Mouse (Mus musculus): ENCODE measurements around the gene Rapgef4.

Rapgef4 gene

GRCm38 (mm10) chr2:72201506-72201905 is 220.5 kb downstream of the Rapgef4 start:
- no peak for DNase-seq

DNA sequence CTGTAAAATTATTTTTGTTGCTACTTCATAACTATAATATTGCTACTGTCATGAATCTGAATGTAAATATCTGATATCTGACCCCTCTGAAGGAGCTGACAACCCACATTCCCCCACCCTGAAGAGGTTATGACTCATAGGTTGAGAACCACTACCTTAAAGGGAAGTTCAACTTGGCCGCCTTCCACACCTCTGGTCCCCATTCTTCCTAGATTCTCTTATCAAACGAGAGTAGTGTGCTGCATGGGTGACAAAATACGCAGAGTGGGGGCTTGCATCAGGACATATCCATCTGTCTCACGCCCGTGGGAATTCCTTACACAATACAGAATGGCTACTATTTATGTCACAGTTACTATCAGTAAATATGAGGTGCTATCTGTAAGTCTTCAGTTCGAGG is 221.2 kb downstream of the Rapgef4 start:
- DNase-seq: no peak

DNA sequence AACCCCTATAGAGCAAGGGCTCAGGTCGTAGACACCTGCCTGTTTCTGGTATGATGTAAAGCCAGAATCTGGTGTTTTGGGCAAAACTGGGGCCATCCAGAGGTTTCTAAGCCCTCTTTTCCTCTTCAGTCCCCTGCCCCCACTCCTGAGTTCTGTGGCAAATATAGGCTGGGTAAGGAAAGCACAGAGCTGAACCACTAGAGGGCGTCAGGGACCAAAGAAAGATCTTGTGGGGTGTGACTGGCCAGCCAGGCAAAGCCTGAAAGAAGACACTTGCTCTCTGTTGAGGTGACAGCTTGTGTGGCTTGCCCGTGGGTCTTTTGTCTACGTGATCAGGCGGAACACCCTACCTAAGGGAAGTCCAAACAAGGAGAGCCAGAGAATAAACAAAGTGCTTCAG is 222.6 kb downstream of the Rapgef4 start:
- DNase-seq: peak; percentile 73

GRCm38 (mm10) chr2:72205869-72206268 is 224.8 kb downstream of the Rapgef4 start:
- DNase-seq: peak; percentile 46

DNA sequence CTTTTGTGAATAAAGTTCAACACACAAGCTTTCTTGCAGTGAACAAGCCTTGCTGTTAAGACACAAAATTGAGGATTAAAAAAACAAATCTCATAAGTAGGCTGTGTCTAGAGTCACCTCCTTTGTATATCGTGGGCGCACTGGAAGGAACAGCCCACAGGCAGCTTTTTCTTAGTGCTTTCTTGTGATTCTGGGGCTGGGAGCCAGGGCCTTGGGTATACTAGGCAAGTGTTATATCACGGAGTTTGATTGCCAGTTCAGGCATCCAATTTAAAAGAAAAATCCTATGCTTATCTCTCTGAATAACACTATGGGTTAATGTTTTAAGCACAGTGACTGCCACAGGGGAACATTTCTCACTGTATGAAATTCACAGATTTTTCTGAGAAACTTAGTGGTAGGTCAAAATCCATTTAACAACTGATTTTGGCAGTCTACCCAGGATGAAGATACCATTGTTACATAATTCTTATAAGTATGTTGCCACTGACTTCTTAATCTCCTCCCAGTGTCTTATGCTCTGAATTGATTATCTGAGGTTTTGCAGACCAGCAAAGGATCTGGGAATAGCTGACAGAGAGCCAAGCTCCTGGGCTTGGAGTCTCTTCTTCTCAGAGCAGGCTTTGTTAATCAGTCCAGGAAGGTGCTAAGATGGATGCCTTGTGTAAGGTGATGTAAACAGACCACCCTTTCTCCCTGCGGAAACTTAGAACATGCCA is 225.6 kb downstream of the Rapgef4 start:
- no peak for DNase-seq

DNA sequence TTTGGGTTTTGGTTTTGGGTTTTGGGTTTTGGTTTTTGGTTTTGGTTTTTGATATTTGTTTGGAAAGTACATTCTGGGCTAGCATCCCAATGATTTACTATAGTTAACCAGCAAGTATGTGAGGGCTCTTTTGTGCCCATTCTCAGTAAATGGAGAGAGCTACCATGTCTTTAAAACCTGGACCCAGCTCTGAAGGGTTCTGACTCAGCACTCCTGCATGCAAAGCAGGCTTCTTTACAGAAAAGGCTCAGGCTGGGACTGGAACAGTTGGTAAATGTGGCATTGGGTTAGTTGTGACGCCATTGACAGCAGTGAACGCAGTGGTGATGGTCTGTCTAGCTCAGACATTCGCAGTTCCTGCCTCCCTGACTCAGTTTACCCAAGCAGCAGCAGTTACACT is 236.3 kb downstream of the Rapgef4 start:
- DNase-seq: no peak

DNA sequence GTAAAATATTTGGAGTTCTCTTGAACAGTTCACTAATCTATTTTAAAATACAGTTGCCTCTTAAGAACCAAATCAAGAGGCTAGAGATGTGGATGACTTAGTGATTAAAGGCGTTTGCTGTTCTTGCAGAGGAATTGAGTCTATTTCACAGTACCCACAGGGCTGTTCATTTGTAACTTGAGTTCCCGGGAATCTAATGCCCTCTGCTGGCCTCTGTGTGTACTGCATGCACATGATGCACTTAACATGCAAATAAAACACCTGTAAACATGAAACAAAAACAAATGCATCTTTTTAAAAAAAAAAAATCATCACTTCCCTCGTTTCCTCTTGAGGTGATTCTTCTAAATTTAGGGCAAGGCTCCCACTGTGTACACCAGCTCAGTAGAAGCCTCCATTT is 238.9 kb downstream of the Rapgef4 start:
- DNase-seq: peak; percentile 60

GRCm38 (mm10) chr2:72221283-72221682 is 240.2 kb downstream of the Rapgef4 start:
- DNase-seq: no peak

GRCm38 (mm10) chr2:72221706-72222105 is 240.7 kb downstream of the Rapgef4 start:
- DNase-seq: no peak

GRCm38 (mm10) chr2:72222276-72222675 is 241.2 kb downstream of the Rapgef4 start:
- DNase-seq: no peak

DNA sequence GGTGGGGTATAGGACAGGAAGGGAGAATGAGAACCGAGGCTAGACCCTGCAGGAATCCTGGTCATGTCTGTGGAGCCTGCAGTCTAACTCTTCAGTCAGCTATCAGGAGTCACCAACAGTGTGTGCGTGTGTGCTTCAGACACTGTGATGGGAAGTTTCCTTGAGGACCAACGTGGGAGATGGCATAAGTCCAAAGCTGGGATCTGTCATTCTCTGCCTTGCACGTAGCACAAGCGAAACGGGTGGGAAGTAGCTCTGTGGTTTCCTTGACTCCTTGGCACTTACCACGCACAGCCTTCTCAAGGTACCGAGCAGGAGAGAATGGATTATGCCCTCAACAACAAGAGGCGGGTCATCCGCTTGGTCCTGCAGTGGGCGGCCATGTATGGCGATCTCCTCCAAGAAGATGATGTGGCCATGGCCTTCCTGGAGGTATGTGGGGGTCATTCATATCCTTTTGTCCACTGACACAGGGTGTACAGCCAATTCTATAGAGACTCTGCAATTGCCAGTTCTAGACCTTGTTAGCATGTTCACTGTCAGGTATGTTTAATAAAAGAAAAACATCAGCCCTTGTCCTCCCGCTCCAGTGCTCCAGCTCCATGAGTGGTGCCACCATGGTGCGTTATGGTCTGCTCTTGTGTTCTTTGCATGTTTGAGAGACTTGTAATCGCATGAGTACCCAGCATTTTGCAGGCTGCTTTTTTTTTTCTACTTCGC is 241.9 kb downstream of the Rapgef4 start:
- DNase-seq: no peak

- no peak for DNase-seq
These were observed 242.4 kb downstream of the Rapgef4 start for GRCm38 (mm10) chr2:72223479-72223878.

GRCm38 (mm10) chr2:72226006-72226405 is 245.0 kb downstream of the Rapgef4 start:
- no peak for DNase-seq

DNA sequence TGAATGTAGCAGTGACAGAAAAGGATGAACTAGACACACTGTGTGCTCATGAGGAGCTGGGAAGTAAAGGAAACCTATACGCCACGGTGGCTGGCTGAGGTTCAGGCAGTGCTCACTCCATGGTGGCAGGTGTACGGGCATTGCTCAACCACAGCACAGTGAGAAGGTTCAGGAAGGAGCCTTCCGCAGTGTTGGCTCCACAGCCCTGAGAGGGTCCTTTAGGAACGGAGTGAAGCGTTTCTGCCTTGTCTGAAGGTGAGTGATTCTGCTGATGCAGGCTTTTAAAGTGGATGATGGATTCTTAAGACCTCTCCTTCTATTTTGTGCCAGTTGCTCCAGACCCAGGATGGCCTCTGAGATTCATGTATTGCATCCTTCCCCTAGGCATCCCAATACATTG is 246.4 kb downstream of the Rapgef4 start:
- no peak for DNase-seq

DNA sequence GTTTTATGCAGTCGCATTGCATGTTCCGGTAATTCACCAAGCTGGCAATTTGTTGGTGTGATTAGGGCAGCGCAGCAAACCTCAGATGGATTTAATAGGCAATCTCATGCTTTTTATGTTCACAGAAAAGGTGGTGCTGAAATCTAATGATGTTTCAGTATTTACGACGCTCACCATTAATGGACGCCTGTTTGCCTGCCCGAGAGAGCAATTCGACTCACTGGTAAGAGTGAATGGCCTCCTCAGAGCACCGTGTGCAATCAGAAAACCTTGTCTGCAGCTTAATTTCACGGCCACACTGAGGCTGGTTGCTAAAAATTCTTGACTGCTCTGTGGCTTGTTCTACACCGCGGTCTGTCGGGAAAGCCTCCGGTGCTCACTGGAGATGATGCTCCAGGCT is 247.8 kb downstream of the Rapgef4 start:
- DNase-seq: no peak

- DNase-seq: no peak
These were observed 249.5 kb downstream of the Rapgef4 start for GRCm38 (mm10) chr2:72230545-72230944.

DNA sequence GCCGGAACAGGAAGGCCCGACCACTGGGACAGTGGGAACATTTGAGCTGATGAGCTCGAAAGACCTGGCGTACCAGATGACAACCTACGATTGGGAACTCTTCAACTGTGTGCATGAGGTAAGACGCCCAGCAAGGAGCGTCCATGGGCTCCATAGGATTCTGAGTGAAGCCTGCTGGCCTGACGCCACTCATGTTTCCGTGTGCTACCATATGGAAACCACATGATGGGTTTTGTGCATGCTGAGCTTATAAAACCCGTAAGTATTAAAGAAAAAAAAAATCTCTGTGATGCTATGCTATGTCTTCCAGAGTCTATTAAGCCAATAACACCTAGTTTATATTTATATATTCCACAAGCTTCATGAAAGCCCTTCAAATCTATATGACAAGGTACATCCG is 253.0 kb downstream of the Rapgef4 start:
- no peak for DNase-seq

DNA sequence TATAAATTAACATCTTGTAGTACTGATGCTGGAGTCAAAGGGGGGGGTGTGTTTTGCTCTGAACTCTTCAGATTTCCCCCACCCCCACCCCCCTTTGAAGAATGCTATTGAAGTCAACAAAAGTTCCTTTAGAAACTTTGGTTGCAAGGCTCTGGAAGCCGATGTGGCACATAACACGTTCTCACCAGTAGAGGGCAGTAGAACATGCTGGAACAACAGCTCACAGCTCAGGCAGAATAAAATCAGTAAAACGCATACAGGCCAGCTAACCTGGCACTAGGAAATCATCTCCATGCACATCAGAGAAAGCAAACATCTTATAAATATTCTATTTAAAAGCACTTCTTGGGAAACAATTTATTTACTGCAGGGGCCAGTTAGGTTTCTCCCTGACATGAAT is 253.9 kb downstream of the Rapgef4 start:
- DNase-seq: peak; percentile 83

DNA sequence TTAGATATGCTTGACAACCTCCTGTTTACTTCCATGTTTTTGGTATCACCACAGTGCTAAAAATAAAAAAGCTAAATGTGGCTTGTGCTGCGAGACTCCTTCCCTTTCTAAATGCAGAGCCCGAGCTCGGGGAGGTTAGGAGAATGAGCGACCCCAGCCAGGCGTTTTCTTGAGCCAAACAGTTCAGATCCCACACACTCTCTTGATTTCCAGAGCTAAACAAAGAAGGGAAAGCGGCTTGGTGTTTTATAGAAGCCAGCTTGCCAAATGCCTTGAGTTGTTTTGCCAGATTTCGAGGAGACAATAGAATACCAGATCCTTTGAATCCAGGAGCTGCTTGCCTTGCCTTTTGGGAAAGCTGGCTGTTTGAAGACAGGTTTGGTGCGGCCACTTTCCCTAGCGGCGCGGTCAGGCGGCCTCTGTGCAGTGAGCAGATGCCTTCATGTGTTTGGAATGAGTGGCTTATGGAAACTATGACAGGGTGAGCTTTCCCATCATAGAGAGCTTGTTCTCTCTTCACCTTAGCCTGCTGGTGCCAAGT is 254.4 kb downstream of the Rapgef4 start:
- peak; percentile 38 for DNase-seq

GRCm38 (mm10) chr2:72238421-72238820 is 257.4 kb downstream of the Rapgef4 start:
- DNase-seq: no peak

DNA sequence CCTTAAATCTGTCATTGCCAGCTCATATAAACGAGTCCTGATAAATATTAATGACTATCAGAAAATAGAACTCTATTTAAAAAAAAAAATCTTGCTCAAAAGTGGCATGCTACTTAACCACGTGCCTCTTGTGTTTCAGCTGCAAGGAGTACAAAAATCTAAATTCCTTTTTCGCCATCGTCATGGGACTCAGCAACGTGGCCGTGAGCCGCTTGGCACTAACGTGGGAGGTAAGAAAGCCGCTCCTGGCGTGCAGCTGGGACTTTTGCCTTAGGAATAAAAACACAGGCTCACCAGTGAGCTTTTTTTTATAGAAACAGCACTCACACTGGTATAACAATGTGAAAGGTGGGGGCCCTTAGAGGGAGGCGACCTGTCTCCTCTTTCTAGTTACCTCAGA is 257.9 kb downstream of the Rapgef4 start:
- DNase-seq: no peak

- DNase-seq: no peak
These were observed 258.4 kb downstream of the Rapgef4 start for GRCm38 (mm10) chr2:72239456-72239855.

GRCm38 (mm10) chr2:72239993-72240392 is 259.0 kb downstream of the Rapgef4 start:
- DNase-seq: no peak

- no peak for DNase-seq
These were observed 259.7 kb downstream of the Rapgef4 start for GRCm38 (mm10) chr2:72240691-72241090.
